Mouse (Mus musculus) ovary, postnatal 36 days (tissue): ENCODE results near the gene Olfr391-ps.

Experiments
- DNase-seq: peaks from one replicate; pipeline ENCODE4 v3.0.0; 2022; ENCODE audit warnings: low spot score, mixed read lengths

The Olfr391-ps gene

DNA sequence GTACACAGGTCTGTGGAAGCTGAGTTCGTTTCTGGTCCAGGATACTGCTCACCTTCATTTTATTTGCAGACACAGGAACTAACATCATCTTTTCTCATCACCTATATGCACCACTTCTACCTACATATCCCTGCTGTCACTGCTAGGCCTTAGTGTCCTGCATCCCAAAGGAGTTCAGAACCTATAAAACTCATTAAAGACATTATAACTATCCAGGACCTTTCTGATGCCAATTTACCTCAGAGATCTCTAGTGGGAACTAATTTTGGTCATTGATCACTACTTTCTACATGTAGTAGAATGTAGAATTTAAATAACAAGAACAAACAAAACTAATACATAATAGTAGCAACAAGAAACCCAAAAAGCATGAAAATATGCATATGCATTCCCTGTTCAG lies at the start of gene Olfr391-ps:
Olfr391-ps (minus strand) TSS at position 101 of the 400 bp plus-strand sequence.
- DNase-seq, result no peak

DNA sequence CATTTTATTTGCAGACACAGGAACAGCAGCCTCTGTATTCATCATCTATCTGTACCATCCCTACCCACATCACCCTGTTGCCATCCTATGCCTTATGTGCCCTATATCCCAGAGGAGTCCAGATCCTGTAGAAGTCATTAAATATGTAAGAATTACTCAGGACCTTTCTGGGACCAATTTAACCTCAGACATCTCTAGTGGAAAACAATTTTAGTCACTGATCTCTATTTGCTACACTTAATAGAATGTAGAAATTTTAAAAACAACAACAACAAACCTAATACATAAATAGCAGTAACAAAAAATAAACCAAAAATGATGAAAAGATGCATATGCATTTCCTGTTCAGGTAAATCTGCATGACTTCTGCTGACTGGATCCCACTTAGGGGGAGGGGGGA lies 48.5 kb upstream of the Olfr391-ps start, which contains the start of gene Olfr393:
Olfr393 (minus strand) TSS at position 101 of the 400 bp plus-strand sequence.
- DNase-seq, result no peak

DNA sequence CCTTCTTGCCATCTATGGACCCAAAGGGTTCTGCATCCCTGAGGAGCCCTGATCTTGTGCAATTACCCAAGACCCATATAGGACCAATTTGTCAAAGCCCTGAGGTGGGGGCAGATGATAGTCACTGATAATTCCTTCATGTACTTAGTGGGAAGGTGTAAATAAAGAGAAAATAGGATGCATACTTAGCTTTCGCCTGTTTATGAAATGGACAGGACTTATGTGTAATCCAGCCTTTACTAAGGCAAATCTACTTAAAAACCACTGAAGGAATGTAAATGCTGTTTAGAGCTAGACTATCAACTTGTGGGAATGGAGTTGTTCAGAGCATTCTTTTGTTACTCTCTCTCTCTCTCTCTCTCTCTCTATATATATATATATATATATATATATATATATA lies 14.1 kb upstream of the Olfr391-ps start, which contains the start of gene Olfr392:
Olfr392 (minus strand) TSS at position 101 of the 400 bp plus-strand sequence.
- DNase-seq, result no peak

DNA sequence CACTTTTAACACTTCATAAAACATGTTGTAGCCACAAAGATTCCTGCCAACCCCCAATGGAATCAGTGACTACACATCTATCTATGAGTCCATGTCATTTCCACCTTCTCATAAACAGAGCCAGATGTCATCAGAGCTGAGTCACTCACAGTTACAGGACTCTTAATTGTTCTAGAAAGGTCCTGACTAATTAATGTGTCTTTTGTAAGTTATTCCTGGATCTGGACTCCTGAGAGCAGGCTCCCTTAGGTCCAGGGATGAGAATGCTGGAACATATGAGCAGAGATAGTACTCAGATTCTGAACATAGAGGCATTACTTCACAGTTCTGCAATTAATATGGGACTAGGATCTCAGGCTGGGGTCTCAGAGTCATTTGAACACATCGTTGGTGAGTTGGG lies 20.2 kb downstream of the Olfr391-ps start, which contains the start of gene Olfr390:
Olfr390 (plus strand) TSS at position 301 of the 400 bp plus-strand sequence.
- no peak for DNase-seq

GRCm38 (mm10) chr11:73780613-73781012 lies 22.2 kb downstream of the Olfr391-ps start, which contains the start of gene Olfr389:
Olfr389 (minus strand) TSS chr11:73780713.
- DNase-seq, result no peak

DNA sequence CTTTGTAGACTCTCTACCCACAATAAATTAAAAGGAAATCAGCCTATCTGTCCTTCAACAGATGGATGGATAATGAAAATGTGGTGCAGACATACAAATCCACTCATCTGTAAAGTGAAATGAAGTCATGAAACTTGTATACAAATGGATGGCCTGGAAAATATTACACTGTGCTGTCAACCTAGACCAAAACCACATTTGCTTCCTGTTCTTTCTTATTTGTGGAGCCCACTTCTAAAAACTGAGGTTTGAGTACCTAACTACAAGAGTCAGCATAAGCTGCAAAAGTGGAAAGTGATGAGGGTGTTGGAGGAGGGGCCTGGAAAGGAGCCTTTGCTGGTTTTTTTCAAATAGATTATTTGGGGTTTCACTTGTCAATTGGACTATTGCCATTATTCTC lies 43.7 kb downstream of the Olfr391-ps start:
- DNase-seq, result no peak
